Mouse (Mus musculus) layer of hippocampus, adult 9-11 months (tissue): ENCODE results near the gene Bcl2l1.

ENCODE experiments used
- DNase-seq: peaks from one replicate; pipeline ENCODE4 v3.0.0; 2022

Gene Bcl2l1

DNA sequence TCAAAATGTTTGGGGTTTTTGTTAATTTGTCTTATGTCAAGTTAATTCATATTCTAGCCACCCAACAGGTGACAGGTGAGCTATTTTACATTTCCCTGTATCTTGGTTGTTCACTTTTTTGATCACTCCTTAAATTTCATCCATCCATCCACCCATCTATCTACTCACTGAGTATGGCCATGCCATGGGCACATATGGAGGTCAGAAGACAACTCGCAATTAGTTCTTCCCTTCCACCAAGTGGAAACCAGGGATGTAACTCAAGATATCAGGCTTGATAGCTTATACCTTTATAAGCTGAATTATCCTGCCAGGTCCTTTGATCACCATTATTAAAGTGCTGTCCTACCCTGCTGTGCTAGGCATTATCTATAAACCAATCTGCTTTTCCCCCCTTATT lies 7.8 kb downstream of the Bcl2l1 start:
- no peak for DNase-seq

DNA sequence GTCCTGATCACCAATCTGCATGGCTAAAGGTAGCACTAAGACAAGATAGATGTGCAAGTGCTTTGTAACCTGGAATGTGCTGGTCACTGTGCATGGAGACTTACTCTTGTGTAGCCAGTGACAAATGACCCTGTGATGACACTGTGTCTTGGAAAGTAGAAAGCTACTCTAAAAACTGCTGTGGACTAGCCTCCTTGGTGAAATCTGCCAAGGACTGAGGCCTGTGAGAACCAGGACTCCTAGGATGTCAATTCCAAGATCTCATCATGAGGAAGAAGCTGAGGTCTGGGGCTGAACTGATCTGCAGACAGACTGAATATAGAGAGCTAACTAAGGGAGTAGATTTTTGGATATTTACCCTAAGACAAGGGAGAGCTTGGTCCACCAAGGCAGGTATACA lies 10.0 kb downstream of the Bcl2l1 start:
- DNase-seq = no peak

DNA sequence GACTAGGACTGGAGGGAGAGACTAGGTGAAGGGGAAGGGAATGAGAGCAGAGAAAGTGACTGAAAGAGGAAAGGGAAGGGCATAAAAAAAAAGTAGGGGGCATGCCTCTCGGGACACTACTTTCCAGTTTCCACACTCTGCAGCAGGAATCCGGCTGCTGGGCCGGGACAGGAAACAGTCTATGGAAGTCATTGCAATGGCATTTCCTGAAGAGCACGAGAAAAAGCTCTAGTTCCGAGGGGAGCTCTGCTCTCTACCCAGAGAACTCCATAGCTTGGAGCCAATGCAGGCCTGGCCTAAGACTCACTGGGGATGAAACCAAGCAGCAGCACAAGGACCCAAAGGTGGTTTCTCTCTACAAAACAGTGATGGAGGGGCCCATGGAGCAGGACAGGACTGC lies 10.5 kb downstream of the Bcl2l1 start:
- no peak for DNase-seq

DNA sequence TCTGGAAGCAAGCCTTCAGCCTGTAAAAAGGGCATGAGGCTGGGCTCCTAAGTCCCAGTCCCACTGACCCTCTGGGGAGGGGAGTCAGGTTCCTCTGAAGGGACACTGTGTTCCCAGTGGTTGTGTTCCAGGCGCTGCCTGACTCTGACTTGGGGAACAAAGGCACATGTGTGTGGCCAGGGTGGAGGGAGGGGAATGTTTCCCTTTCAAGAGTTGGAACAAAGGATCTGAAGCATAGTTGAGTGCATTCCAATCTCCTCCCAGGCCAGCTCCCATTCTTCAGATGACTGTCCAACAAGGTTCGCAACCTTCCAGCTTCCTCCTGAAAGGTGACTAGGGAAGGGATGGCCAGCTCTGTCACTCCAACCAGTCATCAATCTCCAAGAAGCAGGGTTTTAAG lies 11.2 kb downstream of the Bcl2l1 start:
- DNase-seq = peak; percentile 90

DNA sequence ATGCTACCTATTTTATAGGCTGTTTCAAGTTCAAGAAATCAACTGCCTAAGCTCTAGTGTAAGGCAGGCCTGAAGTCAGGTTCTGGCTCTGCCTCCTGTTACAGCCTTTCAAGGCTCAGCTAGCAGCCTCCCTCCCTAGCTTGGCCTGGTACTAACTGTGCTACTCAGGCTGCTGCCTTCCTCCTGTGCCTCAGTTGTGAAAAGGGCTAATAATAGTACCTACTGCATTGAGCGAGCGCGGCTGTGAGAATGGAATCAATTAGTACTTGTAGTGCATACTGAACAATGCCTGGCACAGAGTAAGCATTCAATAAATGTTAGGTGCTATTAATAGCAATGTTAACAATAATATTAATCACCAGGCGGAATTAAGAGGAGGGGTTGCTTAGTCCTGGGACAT lies 11.6 kb downstream of the Bcl2l1 start:
- DNase-seq = peak; percentile 77

DNA sequence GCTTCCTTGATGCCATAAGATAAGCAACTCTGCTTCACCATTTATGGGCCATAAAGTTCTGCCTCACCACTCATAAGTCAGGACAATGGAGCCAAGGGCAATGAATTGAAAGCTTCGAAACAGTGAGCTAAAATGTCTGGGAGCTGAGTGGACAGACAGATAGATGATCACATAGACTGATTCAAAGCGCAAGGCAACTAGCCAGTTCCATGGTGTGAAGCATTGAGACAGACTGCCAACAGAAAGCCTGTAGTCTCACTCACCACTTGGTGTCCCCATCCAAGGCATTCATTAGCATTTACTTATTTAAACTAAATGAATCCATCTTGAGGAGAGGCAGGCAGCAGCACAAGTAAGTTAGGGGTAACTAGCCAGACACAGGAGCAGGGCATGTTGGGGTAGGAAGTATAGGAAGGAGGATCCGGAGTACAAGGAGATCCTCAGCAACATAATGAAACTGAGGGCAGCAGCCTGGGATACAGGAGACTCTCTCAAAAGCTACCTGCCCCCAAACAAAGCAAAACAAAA lies 12.4 kb downstream of the Bcl2l1 start:
- DNase-seq = no peak

DNA sequence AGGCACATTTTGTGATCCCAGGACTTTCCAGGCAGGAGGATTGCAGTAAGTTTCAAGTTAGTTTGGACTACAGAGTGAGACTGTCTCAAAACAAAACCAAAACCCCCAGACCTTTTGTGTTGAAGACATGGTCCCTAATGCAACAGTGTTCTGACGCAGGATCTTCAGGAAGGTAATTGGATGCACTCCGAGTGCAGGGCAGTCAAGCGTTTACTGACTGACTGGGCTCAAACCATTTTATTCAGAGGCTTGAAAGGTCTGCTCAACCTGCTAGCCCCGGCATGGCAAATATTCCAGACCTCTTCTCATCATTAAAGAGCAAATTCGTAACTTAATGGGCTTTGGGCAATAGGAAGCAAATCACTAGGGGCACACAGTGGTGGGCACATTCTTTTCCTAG lies 12.8 kb downstream of the Bcl2l1 start:
- DNase-seq = no peak

DNA sequence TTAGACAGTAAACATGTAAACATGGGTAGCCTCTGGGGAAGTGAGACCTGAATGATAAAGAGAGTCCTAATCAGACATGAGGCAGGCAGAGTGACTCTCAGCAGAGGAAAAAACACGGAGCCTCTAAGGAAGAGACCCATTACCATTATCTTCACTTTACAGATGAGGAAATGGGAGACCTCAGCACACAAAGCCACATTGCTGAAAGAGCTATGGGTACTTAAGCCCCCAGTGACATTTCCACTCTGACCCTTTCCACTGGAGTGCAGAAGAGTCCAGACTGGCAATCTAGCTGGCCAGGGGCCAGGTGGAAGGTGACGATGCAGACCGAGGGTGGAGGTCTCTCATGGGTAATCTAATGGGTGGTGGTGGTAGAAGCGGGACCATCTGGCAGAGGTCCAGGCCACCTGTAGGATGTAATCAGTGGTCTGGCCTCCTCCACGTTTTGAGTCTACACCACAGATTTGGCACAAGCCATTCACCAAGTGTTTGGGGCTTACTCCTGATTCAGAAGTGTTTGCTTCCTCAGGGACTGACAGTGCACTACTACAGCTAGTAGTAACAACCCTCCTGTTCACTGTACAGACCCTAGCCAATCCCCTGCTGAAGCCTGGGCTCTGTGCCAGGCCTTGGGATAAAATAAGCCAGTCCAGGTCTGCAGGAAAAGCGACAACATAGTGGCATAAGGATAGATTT lies 13.8 kb downstream of the Bcl2l1 start:
- no peak for DNase-seq

DNA sequence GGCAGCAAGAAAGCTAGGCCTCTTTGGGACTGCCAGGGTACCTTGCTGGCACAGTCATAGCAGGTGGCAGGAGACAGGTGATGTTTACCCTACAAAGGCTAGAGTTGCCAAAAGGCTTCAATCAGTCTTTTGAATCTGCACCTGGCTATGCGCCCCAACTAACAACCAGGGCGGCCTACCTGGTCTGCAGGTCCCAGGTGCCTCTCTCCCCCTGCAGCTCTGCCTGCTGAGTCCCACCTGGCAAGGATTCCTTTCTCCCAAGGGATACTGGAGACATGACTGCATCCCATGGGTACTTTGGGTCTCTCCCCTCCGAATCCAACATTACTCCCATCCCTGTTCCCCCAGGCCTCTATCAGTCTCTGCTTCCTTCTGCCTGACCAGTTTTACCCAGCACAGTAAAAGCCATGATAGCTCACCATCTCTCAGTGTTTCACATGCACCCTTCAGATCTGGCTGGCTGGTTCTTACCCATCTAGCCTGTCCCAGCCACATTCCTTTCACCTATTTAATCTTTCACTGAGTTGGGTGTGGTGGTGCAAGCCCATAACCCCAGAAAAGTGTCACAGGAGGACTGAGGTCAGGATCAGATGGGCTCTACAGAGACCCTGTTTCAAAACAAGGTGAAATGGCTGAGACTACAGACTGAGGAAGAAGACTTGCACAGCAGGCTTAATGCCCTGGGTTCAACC lies 14.7 kb downstream of the Bcl2l1 start:
- no peak for DNase-seq

DNA sequence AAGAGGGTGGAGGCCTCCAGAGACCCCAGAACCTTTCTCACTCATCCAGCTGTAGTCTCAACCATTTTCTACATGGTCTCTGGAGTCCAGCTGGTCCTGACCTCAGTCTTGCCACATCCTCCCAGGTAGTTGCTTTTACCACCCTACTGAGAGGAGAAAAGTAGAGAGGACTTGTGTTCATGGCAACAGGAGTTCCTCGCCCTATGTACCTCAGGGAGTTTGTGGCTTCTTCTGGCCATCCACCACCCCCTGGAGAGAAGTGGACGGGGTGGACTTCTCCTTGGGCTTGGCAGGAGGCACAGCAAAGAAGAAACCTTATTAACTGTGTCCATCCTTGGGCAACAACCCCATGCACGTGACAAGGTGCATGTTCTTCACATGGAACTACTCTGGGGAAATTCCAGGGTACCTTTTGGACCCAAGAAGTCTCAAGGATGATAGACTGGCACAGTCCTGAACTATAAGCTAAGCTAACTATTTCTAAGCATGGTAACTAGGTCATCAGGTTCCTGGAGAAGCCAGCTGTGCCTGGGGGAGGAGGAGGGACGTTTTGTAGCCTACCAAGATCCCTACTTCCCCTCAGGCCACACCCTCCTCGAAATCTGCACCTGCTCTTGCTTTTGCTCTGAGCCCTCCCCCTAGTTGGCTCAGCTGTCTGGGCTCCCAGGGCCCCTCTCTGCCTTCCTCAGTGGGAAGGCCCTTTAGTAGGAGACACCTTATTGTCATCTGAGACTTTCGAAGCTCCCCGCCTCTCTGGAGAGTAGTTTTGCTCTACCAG lies 15.5 kb downstream of the Bcl2l1 start:
- no peak for DNase-seq

DNA sequence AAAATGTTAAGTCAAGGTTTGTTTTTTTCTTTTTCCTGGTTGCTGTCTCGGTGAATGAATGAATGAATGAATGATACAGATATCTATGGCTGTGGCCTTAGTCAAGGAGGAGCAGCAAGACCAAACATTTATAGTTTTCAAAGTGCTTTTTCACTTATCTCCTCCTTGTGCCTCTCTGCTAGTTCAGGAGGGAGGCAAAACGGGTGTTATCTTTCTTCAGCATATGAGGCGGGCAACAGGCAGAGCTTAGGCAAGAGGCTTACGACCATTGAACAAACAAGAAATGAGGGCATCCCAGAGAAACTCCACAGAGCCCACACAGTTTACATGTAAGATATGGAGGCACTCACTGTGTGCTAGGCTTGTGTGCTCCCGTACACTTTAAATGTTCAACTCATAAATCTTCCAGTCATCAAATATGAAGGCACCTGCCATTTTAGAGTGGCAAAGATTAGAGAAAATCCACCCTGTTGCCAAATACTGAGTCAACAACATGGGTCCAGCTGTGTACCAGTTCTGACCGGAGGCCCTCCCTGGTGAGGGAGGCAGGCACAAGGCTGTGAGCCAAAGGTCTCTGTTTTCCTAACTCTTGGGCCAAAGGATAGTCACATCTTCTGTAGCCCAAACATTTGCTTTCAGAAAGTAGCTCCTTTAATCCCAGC lies 17.2 kb downstream of the Bcl2l1 start:
- DNase-seq = no peak

DNA sequence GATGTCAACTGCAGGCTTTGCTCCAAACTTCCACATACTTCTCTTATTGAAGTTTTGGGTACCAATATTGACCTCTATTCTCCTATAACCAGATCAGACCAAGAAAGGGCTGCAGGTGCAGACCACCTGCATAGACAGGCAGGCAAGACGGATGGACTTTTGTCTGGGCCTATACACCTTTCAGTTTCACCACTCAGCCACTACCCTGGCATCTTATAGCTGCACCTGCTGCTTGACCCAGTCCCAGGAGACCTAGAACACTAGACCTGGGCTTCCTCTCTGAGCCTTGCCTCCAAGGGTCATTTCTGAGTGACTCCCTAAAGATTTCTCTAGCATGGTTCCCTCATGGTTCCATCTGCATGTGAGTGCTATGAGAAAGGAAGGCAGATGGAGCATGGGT lies 18.3 kb downstream of the Bcl2l1 start:
- DNase-seq = no peak

DNA sequence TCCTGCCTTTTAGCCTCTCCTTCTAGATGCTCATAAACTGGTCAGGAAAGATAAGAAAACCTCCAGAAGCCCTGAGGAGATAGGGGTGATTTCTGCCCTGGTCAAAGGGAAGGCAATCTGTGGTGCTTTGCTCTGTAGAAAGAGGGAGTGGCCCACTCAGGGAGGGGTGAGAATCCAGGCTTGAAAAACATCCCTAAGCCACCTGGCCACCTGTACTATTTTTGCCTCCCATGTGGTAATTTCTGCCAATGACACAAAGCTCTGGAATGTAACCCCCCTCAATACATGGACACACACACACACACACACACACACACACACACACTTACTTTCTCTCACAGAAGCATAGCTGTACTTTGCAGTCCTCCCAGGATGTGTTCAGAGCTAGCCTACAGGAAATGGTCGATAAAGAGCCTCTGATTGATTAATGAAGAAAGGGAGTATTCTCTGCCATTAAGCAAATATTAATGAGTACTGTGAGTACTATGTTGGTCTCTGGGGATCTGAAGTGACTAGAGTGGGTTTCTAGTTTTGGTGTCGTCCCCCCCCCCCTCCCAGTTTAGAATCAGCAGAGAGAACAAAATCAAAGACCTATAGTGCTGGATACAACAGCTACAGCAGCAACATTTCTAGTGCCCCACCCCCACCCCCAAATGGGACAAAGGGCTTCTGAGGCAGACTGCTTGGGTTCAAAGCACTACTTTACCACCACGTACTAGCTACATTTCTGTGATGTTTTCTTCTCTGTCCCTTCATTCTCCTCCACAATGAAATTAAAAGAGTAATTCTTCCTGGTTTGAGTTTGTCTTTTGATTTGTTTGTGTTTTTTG lies 20.0 kb downstream of the Bcl2l1 start:
- DNase-seq = no peak

DNA sequence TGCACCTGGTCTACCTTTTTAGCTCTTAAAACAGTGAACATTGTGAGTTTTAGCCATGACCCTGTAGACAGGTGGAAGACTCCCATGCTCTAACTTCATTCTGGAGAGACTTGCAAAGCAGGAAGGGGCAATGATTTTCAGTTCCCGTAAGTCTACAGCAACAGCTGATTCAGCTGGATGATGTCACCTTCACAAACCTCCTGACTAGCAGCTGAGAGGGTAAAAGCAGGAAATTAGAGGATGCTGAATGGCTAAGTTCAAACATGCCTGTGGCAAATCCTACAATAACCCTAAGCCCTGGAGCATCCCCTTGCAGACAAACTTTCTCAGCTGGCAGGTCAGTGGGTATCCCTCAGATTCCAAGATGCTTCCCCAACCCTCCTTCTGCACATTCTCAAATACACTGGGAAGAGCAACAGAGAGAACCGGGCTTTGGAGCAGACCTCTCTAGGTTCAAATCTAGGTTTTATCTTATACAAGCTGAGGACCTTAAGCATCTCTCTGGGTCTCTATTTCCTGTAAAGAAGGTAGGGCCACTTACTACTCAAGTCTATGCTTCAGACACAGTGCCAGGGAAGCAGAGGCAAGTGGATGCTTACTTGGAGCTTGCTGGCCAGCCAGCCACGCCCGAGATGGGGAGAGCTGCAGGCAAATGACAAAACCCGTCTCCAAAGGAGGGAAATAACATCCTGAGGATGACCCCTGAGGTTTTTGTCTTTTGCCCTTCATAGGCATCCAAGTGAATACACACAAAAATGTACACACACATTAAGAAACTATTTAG lies 21.2 kb downstream of the Bcl2l1 start:
- DNase-seq = peak; percentile 66

DNA sequence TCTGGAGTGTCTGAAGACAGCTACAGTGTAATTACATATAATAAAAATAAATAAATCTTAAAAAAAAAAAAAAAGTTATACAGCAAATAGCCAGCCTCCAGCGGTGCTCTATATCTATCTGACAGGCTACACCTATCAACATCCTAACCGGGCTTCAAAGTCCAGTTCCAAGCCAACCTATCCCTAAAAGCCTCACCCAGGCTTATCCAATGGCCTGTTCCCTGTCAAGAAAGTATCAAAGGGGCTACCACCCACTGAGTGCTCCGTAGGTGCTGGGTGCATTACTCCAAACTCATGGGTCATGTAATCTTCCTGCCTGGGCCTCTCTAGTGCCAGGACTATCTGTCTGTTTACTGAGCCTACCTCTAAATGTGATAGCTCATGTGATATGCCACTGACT lies 23.4 kb downstream of the Bcl2l1 start:
- DNase-seq = no peak

DNA sequence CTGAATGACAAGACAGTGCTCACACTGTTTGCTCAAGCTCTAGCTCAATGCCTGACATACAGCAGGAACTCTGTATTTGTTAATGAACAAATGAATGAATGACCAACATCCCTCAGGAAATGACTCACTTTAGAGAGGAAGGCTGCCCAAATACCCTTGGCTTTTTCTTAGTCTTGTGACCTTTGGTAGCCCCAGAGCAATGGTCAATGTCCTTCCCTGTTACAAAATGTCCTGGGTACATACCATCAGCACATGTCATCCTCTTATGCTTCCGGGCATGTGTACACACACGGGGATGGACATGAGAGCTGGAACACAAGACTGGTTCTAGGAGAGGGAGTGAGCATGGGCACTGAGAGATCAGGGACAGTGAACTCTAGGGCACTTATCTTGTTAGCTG lies 25.5 kb downstream of the Bcl2l1 start:
- DNase-seq = no peak

DNA sequence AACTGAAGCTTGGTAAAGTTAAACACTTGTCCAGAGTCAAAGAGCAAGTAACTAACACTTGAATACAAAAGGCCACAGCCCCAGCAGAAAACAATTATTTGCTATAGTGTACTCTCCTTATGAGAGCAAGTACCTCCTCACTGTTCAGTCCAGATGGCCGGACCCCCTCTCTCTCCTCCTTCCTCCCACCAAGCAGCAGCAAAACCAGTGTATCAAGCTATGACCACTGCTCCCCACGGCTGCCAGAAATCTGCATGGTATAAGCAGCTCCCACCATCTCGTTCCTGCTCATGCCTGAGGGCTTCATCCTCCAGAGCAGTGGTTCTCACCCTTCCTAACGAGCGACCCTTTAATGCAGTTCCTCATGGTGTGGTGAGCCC lies 26.4 kb downstream of the Bcl2l1 start:
- no peak for DNase-seq

DNA sequence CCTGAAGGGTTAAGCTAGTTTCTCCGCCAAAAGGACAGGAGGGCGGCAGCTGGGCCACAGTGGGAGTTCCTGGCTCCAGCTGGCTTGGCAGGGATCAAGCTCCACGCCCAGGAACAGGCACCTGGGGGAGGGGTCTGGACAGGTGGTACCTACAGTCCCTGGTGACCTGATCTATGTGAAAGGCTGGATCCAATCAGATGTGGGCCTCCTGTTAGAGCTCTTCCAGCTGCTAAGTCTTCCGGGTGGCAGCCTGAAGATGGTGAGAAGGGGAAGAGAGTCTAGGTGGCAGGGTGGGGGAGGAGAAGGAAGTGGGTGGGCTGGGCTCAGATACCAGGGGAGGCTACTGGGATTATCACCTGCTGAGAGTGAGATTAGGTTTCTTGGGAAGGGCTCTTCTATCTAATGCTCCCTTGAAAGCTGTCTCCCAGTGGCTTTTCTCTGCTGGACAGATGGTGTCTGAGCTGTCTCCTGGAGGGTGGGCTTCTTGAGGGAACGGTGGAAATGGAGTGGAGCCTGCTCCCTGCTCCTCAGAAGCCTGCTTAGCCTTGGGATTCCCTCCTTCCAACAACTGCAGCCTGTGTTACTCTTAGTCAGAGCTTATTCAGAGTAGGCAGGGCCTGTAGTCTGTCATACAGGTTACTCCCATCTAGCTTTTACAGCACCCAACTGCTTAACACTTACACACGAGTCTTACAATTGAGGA lies 27.0 kb downstream of the Bcl2l1 start:
- no peak for DNase-seq

DNA sequence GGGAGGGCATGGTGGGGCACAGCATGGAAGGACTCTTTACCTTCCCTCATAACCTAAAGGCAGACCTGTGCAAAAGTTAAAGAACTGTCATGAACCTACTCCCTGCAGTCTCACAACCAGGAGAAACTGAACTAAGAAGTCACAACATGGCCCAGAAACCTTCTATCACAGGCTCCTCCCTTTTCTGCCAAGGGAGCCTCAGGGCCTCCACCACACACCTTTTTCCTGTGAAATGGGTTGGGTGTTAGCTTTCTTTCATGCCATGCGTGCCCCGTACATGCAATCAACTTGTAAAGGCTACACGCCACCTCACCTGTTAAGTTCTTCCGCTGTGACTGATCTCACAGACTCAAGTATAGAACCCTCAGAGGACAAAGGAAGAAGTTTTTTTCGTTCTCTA lies 28.4 kb downstream of the Bcl2l1 start:
- DNase-seq = no peak

DNA sequence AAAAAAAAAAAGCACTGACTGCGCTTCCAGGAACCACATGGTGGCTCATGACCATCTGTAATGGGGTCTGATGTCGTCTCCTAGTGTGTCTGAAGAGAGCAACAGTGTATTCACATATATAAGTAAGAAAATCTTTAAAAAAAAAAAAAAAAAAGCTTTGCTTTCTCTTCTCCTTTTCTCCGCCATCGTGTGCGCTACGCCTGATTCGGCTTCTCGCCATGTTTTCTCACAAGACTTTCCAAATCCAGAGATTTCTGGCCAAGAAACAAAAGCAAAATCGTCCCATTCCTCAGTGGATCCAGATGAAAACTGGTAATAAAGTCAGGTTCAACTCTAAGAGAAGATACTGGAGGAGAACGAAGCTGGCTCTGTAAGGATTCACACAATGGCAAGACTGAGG lies 29.2 kb downstream of the Bcl2l1 start:
- no peak for DNase-seq

DNA sequence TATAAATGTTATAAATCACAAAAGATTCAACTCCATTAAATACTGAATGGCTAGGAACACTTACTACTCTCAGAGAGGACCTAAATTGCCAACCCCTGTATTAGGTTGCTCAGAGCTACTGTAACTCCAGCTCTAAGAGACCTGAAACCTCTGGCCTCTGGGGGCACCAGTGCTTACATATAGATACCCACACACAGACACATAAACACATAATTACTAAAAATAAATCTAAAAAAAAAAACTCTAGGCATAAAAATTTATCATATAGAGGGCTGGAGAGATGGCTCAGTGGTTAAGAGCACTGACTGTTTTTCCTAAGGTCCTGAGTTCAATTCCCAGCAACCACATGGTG lies 30.8 kb downstream of the Bcl2l1 start:
- DNase-seq = no peak
